Comparison of ENCODE assay signal across 21 mouse cellular contexts in genomic region chr1:61867286-61868082, GRCm38 (mm10).
A peak's percentile ranks its signal among the peaks of the same experiment; 100 is the strongest.
DNase-seq lines count a peak whose midpoint lies in the region; ATAC-seq and TF ChIP-seq lines count a peak whose summit lies in the region.
"Had no signal": no experiment of that assay in that cellular context is flagged by ENCODE, and none has a peak within 500 bp of the region (broad histone marks: within the 10 kb centered on the region; RNA-seq: fewer than 3 reads in every experiment).

No protein-coding gene starts in this region.

- H3K27me3 ChIP-seq in intestine, embryonic 15.5 days (replicated peaks) = no peaks in the 10 kb centered on the region
- no peaks in the 10 kb centered on the region for H3K27me3 ChIP-seq in intestine, postnatal 0 days (replicated peaks; ENCODE audit: control insufficient read depth, insufficient read depth, low read length)
- no peaks in the 10 kb centered on the region for H3K27me3 ChIP-seq in Patski
- no peaks in the 10 kb centered on the region for H3K27me3 ChIP-seq in stomach, embryonic 14.5 days (ENCODE audit: control insufficient read depth, insufficient read depth, low read length)
- no peaks in the 10 kb centered on the region for H3K27me3 ChIP-seq in heart, embryonic 11.5 days (ENCODE audit: control insufficient read depth, insufficient read depth, low read length)
- H3K27me3 ChIP-seq: CH12.LX; embryonic facial prominence, embryonic 15.5 days; heart, embryonic 12.5 days; hindbrain, embryonic 13.5 days had no signal

- peak; percentile 68 for ATAC-seq in intestine, embryonic 15.5 days
- ATAC-seq in intestine, postnatal 0 days = no peak
- peak; percentile 67 for ATAC-seq in Patski
- ATAC-seq in stomach, embryonic 14.5 days (ENCODE audit: insufficient number of reproducible peaks, insufficient read depth, low FRiP score, low read depth) = 0 out of 2 replicates have a peak, but pooled peaks have one; percentile 56
- ATAC-seq in heart, embryonic 11.5 days (replicated peaks; ENCODE audit: insufficient number of reproducible peaks, low FRiP score, low TSS enrichment) = no peak
- ATAC-seq: forebrain, embryonic 14.5 days had no signal

- H3K4me1 ChIP-seq in intestine, embryonic 15.5 days (replicated peaks) = peaks cover 4% of the 10 kb centered on the region; the same call in 1 of the 2 replicates
- H3K4me1 ChIP-seq in intestine, postnatal 0 days (replicated peaks; ENCODE audit: control insufficient read depth, insufficient read depth, low read length) = no peaks in the 10 kb centered on the region
- peaks cover 4% of the 10 kb centered on the region; the same call in 1 of the 2 replicates for H3K4me1 ChIP-seq in stomach, embryonic 14.5 days (ENCODE audit: control insufficient read depth, insufficient read depth, low read length)
- H3K4me1 ChIP-seq in heart, embryonic 11.5 days (ENCODE audit: control insufficient read depth, insufficient read depth, low read length) = no peaks in the 10 kb centered on the region
- H3K4me1 ChIP-seq: forebrain, embryonic 10.5 days; hindbrain, embryonic 13.5 days had no signal

- no peak overlapping the region for H3K4me2 ChIP-seq in intestine, embryonic 15.5 days (replicated peaks)
- no peak overlapping the region for H3K4me2 ChIP-seq in intestine, postnatal 0 days (replicated peaks; ENCODE audit: low read depth)
- H3K4me2 ChIP-seq in stomach, embryonic 14.5 days (replicated peaks; ENCODE audit: low read depth, low read length) = no peak overlapping the region
- no peak overlapping the region for H3K4me2 ChIP-seq in heart, embryonic 11.5 days
- H3K4me2 ChIP-seq: embryonic facial prominence, embryonic 15.5 days; heart, embryonic 12.5 days; hindbrain, embryonic 13.5 days had no signal

- in situ Hi-C loops in Patski (cut with MboI; ENCODE audit: low pct_unique_long_range_greater_than_20kb) = no loop called here

- peak; percentile 4 to 7 for DNase-seq in kidney, postnatal 4 days
- no peak for DNase-seq in kidney, postnatal 10 days
- no peak for DNase-seq in Patski (ENCODE audit: low read depth, low spot score)
- no peak for DNase-seq in ovary, postnatal 10 days (ENCODE audit: low spot score)
- DNase-seq: adrenal gland, adult 8-10 months; adrenal gland, postnatal 36 days; cerebellum, adult 2 months; cerebellum, postnatal 10 days; heart, adult 18-20 months; heart, postnatal 10 days had no signal

- H3K9me3 ChIP-seq in intestine, embryonic 15.5 days = no peaks in the 10 kb centered on the region
- no peaks in the 10 kb centered on the region for H3K9me3 ChIP-seq in intestine, postnatal 0 days (ENCODE audit: control insufficient read depth)
- H3K9me3 ChIP-seq in stomach, embryonic 14.5 days (ENCODE audit: control insufficient read depth, low read depth, low read length) = no peaks in the 10 kb centered on the region
- no peaks in the 10 kb centered on the region for H3K9me3 ChIP-seq in heart, embryonic 11.5 days (replicated peaks; ENCODE audit: control insufficient read depth, low read length)
- H3K9me3 ChIP-seq: embryonic facial prominence, embryonic 15.5 days; forebrain, embryonic 10.5 days; heart, embryonic 12.5 days; hindbrain, embryonic 13.5 days had no signal

- no peak for TF ChIP-seq CTCF in intestine, postnatal 0 days (IDR thresholded peaks at IDR 0.05; ENCODE audit: low read depth)
- no peak for TF ChIP-seq CTCF in Patski (IDR thresholded peaks at IDR 0.05)

- no peak overlapping the region for H3K9ac ChIP-seq in intestine, embryonic 15.5 days
- no peak overlapping the region for H3K9ac ChIP-seq in intestine, postnatal 0 days (ENCODE audit: low read depth, low read length)
- no peak overlapping the region for H3K9ac ChIP-seq in stomach, embryonic 14.5 days (replicated peaks; ENCODE audit: low read depth, low read length)
- no peak overlapping the region for H3K9ac ChIP-seq in heart, embryonic 11.5 days (ENCODE audit: low read depth, low read length)
- H3K9ac ChIP-seq: embryonic facial prominence, embryonic 15.5 days; heart, embryonic 12.5 days; hindbrain, embryonic 13.5 days had no signal

- H3K4me3 ChIP-seq in intestine, embryonic 15.5 days (replicated peaks) = no peak overlapping the region
- H3K4me3 ChIP-seq in intestine, postnatal 0 days (ENCODE audit: low read depth, low read length) = no peak overlapping the region
- H3K4me3 ChIP-seq in stomach, embryonic 14.5 days (ENCODE audit: low read depth, low read length) = no peak overlapping the region
- H3K4me3 ChIP-seq in heart, embryonic 11.5 days (ENCODE audit: low read depth, low read length) = no peak overlapping the region
- H3K4me3 ChIP-seq: embryonic facial prominence, embryonic 15.5 days; erythroblast, embryonic 14.5 days; forebrain, embryonic 10.5 days; heart, embryonic 12.5 days; hindbrain, embryonic 13.5 days had no signal

- WGBS in intestine, embryonic 15.5 days = 37% methylated on average over 2 of the region's 2 CpGs
- WGBS in intestine, postnatal 0 days = 45% methylated on average over 2 of the region's 2 CpGs
- 34% methylated on average over 2 of the region's 2 CpGs for WGBS in stomach, embryonic 14.5 days
- WGBS in heart, embryonic 11.5 days (ENCODE audit: insufficient replicate concordance) = 40% methylated on average over 2 of the region's 2 CpGs

- no peaks in the 10 kb centered on the region for H3K36me3 ChIP-seq in intestine, embryonic 15.5 days
- H3K36me3 ChIP-seq in intestine, postnatal 0 days (ENCODE audit: control insufficient read depth, insufficient read depth) = no peaks in the 10 kb centered on the region
- no peaks in the 10 kb centered on the region for H3K36me3 ChIP-seq in stomach, embryonic 14.5 days (ENCODE audit: control insufficient read depth, insufficient read depth, low read length)
- H3K36me3 ChIP-seq in heart, embryonic 11.5 days (ENCODE audit: control insufficient read depth, insufficient read depth, low read length) = no peaks in the 10 kb centered on the region
- H3K36me3 ChIP-seq: embryonic facial prominence, embryonic 15.5 days; forebrain, embryonic 10.5 days; heart, embryonic 12.5 days; hindbrain, embryonic 13.5 days had no signal

- H3K27ac ChIP-seq in intestine, embryonic 15.5 days = no peak overlapping the region
- H3K27ac ChIP-seq in intestine, postnatal 0 days (ENCODE audit: low read depth, low read length) = no peak overlapping the region
- peak overlapping the region; percentile 49; the same call in 1 of the 2 replicates for H3K27ac ChIP-seq in stomach, embryonic 14.5 days (ENCODE audit: low read length)
- no peak overlapping the region for H3K27ac ChIP-seq in heart, embryonic 11.5 days (ENCODE audit: low read depth, low read length)
- H3K27ac ChIP-seq: embryonic facial prominence, embryonic 15.5 days; forebrain, embryonic 10.5 days; hindbrain, embryonic 13.5 days had no signal

- CTCF ChIA-PET in Patski (lab: Charles Lee) = interaction anchor here (1.2 kb wide), 1 partner anchor 39 kb away, joined by 4 read pairs; no protein-coding TSS in a partner anchor

- POLR2A ChIA-PET in Patski (lab: Charles Lee) = no interaction called here

Comparison
In these comparisons a context has a peak if more than half of its experiments do, and no peak if none do; other contexts are left out.
1. ATAC-seq: peak in intestine, embryonic 15.5 days (single experiment), Patski (single experiment) and stomach, embryonic 14.5 days (single experiment); none in intestine, postnatal 0 days (single experiment) and heart, embryonic 11.5 days (single experiment).
2. DNase-seq: peak in kidney, postnatal 4 days (2 of 2); none in kidney, postnatal 10 days (single experiment), Patski (single experiment) and ovary, postnatal 10 days (single experiment).